Mouse (Mus musculus) gastrocnemius, postnatal 10 days (tissue): ENCODE data around the gene Frmd8. TPM values are rescaled to one million over a fixed set of nuclear protein-coding genes. Genes with fewer than 3 reads are reported as not detected.

Source experiments
- DNase-seq: peaks from one replicate; pipeline ENCODE4 v3.0.0; 2021; ENCODE audit warnings: mixed read lengths
- total RNA-seq, 2 experiments: library from RNA; stranded (reverse); gene quantifications; 2 replicates each; pipeline ENCODE4 v1.2.3; 2021

The Frmd8 gene
- total RNA-seq, 2 experiments from 2014 or later: 7.4 to 10.3 TPM

DNA sequence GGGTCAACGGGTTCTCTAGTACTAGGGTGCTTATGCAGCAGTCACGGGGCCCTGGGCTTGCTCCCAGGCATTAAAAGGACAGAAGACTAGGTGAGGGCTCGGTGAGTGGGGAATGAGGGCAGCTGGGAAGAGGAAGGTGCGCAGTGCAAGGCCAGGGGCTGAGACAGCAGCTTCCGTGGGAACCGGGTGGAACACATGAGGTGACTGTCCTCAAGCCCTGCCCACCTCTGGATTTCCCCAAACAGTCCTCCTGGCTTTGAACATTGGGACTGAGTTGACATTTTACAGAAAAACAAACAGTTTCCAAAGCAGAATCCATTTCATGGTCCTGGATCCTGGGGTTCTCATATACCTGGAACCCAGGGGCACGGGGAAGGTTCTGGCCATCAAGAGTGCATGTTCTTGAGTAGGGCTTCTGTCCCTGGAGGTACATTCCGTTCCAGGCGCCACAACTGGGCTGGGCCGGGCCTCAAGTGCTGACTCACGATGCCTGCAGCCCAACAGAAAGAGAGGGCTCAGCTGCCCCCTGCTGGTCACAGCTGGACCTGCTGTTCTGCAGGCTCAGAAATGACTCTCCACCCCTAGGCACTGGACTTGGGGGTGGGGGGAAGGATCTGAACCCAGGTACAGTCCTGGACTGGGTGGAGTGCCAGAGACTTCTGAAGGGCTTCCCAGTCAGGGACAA lies 25.1 kb downstream of the Frmd8 start:
- DNase-seq: peak; percentile 97

DNA sequence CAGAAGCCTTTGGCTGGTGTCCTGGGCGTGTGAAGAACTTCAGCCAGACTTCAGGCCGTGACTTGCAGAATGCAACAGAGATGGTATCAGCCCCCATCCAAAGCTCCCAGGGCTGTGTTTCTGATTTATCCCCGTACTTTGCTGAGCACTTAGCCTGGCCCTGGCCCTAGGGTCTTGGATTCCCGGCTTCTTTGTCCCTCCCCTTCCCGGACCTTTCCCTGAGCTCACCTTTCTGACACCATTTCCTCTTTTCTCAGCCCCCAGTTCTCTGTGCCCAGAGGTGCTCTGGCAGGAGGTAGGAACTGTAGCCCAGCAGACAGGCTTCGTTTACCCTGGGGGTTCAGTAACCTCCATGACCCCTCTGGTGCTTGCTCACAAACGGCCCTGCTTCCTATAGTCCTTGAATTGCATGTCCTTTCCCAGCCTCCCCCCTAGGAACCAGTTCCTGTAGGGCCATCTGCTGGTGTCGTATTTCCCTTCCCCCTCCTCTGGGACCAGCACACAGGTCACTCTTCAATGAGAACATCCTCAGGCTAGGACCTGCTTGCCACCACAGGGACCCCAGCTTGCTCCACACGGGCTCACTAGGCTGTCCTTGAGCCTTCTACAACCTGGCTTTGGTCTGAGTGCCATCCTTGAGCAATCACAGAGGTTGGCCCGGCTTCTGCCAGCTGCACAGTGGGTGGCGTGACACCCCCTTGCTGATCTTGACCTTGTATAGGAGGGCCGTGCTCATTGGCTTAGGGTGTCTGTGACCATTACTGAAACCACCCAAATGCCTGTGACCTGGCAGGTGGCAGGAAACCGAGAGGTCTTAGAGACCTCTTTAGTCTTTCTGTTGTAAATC lies 26.0 kb downstream of the Frmd8 start:
- no peak for DNase-seq

DNA sequence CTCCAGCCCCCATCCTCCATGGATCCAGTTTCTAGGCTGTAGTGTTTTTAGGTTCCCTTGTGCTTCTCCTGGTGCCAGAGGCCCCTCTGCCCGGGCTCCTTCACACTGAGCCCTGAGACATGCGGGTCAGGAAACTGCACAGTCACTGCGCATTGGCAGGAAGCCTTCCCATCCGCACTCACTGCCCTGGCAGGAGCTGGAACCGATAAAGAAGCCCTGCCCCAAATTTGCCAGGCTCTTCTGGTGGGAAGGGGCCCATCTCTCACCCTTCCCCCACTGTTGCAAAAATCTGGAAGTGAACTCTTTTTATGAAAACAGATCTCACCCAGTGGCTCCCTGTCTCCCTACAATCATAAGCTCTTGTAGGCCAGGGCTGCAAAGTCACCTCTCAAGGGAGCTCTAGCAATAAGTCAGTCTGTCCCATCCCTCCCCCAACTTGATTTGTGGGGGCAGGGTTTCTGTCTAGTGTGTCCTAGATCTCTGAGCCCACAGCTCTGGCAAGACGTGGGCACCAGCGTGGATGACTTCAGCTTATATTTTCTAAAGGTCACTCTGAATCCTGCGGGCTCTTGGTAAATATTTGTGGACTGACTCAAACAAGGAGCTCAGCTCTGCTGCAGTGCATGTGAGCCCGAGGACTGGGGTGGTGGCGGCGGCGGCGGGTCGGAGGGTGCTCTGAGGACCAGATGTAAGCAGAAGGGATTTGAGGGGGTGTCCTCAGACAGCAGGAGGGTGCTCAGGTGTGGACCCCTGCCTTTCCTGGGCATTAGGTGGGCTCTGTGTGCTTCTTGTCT lies 26.8 kb downstream of the Frmd8 start:
- peak; percentile 59 for DNase-seq

DNA sequence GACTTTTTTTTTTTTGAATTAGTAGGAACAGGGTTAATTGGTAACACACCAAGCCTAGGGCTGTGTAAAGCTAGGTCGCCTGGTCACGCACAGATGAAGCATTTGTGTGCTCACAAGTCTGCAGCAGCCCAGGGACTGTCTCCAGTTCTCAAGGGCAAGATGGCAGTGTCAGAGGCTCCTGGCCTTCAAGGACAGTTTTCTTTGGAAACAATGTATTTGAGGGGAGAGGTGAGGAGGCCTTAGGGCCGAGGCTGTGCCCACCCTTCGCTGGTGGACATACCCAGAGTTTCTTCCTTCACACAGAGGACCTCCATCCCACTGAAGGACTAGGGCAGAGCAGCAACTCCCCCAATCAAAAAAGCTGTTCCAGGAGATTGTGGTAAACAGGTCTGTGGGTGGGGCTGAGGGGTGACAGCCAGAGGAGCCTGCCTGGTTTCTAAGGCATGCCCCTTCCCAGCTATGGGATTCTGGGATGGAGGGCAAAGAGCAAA lies 27.7 kb downstream of the Frmd8 start:
- no peak for DNase-seq

DNA sequence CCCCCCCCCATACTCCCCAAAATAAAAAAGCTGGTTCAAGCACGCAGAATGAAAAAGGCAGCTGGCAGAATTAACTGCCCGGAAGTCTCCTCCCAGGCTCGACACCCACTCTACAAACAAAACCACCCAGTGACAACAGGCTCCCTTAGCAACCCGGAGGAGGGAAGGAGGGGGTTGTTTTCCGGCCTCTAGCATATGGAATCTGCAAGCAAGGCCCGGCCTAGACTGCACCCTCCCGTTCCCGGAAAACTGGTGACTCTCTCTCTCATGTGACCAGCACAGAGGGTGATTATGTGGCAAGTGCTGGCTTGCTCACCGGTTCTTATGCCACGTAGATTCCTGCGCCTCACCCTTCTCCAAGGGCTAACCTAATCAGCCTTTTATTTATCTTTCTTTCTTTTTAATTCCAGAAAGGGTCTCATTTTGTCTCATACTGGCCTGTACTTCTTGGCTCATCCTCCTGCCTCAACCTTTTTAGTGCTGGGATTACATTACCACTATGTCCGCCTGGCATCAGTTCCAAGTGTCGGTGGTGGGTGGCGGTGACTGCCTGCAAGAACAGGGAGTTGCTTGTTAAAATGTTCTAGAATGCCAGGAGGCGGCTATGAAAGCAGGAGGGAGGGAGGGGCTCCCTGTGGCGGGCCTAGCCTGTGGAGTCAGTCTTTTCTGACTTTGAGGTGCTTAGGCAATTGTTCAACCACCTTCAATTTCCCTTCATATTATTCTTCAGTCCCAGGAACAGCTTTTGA lies 28.3 kb downstream of the Frmd8 start:
- peak; percentile 64 for DNase-seq

DNA sequence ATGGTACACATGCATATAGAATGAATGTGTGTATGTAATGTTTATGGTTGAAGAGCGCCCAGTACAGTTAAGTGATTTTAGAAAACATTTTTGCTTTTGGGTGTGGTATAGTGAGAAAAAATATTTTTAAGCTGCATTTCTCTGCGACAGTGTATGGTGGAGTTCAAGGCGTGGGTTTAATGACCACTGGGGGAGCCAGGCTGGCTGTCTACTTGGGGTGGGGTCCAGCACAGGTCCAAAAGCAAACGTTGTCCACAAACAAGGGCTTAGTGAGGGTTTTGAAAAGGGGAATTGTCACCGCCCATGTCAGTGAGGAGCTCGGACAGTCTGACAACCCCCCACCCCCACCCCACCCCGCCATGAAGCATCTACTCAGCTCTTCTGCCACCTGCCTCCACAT lies 28.9 kb downstream of the Frmd8 start:
- no peak for DNase-seq

DNA sequence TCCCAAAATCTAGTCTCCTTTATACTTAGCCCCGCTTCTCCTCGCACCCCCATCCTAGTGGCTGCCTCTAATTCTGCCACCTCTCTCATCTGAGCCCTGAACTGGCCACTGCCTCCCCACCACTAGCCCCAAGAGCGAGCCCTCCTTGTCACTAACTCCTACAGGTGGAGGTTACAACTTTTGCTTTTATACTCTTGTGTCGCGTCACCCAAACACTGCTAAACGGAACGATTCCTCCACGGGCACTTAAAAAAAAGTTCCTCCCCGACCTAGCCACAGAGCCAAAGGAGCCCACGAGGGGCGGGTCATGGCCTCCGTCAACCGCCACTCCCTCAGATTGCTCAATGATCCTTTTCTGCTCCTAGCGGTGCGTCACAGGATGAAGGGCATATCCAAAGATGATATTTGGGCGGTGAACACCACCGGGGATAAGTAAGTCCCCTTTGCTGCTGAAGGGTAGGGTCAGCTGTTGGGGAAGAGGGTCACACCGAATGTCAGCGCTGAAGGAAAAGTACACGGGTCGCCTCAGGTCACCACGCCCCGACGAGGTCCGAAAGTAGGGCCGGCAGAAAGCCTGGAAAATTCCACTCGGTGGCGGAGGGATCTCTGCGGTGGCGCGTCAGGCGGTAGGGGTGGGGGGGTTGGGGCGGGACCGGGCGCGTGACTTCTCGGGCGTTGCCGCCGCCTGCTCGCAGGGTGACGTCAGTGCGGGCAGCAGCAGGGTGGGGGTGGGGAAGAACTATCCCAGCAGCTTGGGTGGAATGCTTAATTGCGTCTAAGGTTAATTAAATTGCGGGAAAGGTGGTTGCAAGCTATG lies 29.5 kb downstream of the Frmd8 start:
- DNase-seq: peak; percentile 94

DNA sequence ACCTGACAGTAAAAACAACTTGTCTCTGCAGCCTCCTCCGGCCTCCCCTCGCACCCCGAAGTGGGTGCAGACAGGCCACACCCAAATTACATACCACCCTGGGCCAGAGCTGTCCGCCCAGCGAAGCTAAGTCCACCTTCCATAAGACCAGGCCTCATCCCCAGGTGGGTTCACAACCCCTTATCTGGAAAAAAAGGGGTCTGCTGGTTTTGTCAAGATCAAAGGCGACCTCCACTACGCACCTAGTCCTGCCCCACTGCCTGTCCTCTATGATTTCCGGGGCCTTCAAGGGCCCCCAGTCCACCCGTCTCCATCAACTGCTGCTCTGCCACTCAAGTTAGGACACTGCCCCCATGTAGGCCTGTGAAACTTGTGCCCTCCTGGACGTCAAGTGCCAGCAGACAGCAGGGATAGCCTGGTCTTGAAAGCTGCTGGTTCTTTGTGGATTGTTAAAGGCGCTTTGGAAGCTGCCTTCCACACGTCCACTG lies 30.2 kb downstream of the Frmd8 start:
- DNase-seq: no peak

DNA sequence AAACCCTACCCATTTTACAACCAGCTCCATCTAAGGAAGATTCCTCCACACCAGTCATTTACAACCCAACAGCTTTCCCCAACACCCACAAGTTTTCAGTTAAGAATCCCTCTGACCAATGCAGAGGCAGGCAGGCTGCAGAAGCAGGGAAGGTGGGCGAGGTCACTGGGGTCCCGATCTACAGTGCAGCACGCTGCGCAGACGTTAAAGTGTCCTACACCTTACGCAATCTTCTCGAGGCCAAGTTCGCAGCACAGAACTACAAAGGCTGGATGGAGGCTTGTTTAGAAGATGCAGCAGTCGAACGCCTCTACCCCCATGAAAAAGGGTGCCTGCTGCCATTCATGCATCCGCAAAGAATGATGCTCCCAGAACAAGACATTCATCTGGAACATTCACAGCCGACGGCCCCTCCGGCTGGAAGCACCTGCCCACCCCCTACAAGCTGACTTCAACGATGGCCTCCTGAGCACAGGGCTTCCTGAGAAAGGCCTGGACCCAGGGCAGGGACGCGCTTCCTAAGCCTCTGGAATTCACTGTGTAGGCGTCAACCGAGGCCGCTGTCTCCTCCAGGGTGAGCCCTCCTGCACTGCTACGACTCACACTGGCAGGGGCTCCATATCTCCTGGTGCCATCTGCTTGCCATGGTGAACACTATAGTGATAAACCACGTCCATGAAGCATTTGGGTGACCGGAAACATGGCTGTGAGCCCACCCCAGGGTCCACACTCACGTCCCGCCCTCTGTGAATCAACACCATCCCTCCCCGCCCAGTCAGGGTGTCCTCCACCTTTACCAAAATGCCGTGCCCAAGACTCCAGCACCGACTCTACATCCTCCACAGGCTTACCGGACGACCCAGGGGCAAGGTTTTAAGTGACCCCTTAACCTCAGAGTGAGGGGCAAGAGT lies 31.0 kb downstream of the Frmd8 start:
- no peak for DNase-seq

DNA sequence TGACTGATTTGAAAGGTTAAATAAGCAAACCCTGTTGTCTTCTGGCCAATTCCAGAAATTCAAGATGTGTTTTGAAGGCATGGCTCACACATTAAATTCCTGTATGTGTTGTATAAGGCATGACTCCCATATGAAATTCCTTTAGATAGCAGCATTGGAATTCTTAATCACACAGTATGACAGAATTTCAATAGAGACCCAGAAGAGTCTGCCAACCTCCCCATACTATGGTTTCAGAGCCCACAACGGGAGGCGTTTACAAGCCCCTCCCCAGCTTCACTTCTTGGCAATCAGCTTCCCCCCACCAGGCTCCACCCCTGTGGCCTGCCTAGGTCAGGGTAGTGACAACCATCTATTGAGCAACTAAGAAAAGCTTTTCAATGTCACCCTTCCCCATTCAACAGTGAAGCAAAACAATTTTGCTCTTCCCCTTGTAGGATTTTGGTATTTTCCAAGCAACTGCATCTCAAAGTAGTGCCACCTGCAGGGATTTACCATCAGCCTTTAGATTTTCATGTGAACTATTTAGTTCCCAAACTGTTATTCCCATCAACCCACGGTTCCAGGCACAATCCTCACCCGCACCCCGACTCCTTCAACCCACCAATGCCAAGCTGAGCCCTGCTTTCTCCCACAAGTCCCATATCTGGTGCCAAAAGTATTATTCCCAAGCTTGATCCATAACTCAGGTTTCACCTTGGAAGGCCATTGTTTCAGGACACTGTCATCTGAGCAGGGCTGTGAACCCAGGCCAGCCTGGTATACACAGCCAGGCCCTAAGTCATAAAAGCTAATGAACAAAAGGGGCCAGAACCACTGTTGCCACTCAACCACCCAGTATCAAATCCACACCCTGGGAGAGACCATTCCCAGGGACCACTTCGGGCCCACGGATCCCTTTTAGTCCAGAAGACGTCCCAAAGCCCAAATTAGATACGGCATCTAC lies 32.0 kb downstream of the Frmd8 start:
- DNase-seq: no peak

DNA sequence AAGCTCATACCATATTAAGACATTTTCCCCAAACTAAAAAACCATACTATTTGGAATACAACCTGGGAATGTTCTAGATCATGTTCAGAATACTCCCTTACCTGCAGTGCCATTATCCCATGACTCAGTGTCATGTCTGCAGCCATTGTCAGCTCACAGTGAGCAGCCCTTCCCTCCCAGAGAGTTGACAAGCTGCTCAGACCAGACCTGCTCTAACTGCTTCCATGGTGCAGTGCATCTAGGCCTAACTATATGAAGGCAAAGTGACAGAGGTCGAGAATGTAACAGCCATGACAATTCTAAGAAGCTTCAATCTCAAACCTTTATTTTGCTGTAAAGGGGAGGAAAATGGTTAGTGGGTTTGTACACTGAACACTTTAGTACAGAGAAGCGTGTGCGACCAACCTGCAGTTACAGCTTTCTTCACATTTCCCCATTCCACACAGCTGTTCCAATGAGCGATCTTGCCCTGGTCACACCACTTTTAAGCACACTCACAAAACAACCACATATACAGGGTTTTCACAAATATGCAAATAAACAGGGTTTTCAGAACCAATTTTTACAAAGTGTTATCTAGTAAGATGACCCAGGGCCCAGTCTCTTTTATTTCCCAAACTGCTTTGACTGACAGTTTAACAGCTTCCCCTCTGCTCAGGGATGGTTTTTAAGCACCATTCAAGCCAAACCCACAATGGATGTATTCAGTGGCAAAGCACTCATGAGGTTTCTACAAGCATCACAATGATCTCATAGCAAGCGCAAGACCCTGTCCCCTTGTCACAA lies 32.9 kb downstream of the Frmd8 start:
- no peak for DNase-seq

DNA sequence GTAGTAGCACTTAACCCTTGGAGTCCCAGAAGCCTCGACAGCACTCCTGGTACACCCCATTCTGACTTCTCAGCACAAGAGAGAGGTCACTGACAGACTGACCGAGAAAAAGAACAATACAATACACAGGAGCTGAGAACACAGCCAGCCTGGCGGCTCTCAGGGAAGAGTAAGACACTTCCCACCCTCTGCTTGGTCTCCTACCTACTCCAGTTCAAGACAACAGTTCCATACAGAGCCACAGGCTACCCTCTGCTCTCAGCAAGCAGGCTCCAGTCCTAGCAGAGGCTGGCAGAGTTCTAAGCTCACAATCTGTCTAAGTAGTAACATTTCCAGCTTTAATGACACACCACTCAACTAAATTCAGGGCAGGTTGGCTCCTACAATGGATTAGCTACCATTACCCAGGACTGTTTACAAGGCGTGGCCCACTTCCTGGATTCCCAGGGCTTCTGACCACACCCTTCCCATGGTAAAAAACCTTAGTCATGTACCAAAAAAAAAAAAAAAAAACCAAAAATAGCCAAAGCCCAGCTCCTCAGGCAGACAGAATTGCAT lies 33.6 kb downstream of the Frmd8 start:
- DNase-seq: no peak

DNA sequence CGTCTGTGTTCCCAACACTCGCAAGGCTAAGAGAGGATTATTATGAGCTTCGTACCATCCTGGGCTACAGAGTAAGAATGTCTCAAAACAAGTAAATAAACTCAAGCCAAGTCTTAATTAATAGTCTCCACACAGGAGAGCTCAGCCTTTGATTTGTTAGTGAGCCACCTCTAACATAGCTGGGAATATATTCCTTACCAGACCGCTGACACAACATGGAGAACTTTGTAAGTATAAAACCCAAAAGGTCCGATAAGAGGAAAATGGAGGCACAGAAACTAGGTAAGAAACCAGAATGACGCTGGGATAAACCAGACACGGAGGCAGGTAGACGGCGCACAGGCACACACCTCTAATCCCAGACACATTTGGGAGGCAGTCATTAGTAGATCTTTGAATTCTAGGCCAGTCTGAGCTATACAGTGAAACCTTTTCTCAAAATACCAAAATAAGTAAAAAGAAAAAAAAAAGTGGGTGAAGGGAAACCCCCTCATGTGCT lies 34.1 kb downstream of the Frmd8 start:
- DNase-seq: no peak

DNA sequence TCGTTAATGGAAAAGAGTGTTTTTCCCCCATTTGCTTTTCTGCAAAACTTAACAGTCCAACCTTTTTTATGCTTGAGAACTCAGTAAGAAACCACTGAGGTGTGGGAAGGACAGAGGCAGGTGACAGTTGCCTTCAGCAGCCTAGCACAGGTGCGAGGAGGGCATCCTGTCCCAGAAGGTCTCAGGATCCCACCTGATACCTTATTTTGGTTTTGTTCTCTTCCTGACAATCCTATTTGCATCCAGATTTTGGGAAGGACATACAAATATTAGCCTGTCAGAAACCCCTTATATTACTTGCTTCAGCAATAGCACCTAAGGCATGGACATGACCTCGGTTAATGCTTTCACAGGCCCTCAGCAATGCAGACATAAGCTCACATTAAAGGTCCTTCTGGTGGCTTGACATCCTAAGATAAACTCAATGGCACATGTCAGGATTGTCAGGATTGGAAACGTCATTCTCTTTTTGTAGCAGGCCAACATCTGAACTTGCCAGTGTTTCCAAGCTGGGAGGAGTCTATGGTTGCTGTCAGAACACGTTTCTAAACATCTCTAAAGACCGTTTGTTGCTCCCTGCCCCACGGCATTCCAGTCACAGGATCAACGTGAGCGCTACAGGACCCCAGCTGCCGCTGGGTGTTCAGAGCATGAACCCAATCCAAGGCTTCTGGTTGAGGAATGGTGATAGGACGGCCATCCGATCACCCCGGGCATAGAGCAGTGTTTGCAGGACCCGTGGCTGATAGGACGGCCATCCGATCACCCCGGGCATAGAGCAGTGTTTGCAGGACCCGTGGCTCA lies 34.8 kb downstream of the Frmd8 start:
- DNase-seq: no peak

DNA sequence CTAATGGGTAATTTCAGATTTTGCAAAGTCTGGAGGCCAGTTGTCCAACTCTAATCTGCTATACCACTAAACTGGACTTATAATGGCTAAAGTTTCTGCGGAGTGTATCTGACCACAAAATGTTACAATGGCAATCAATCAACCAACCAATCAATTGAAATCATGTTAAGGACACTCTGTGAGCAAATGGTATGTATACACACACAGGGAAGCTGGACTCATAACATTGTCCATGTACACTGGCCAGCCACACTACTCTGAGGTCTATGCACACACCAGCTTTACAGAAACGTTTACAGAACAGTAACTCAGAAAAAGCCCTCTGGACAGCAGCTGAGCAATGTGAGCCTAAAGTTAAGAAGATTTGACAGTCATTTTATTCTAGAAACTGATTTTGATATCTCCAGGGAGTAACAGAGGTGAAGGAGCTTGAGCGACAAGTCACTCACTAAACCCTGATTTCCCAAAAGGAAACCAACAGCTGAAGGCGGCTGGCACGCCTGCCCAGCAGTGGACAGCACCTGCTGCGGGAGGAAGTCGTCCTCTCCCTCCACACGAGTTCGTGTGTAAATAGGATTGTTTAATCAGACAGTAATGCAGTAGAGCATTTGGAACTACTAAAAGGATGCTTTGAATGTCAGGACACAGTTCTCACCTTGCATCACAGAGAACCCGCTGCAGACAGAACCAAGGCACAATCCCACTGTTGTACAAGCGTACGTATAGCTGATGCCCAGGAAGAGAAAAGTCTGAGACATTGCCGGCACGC lies 35.6 kb downstream of the Frmd8 start:
- DNase-seq: no peak

DNA sequence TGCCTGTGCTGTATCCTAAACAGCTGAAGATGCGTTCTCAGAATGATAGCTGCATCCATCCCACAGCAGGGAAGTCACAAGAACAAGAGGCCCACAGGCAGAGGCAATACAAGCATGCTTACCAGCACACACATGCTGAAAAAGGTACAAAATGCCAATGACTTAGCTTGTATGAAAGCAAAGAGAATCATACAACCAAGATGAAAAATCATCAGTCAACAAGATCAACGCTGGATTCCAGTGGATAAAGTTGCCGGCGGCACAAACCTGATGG lies 36.2 kb downstream of the Frmd8 start:
- no peak for DNase-seq
